Mouse (Mus musculus) embryonic fibroblast, embryonic 13.5 days (primary cell): Measurements from ENCODE around the gene Far1.

Source experiments
- CTCF ChIP-seq: IDR thresholded peaks from 2 replicates; pipeline ENCODE4 v1.5.1; 2011; ENCODE audit warnings: mild to moderate bottlenecking, control low read depth, low read length, moderate library complexity, borderline replicate concordance; ENCODE audit not compliant: insufficient read depth
- POLR2A ChIP-seq: IDR thresholded peaks from 2 replicates; pipeline ENCODE4 v1.6.1; 2011; ENCODE audit warnings: low read depth, mild to moderate bottlenecking, control low read depth, low read length, moderate library complexity

GRCm38 (mm10) chr7:113597231-113597630 lies 83.6 kb downstream of the Far1 start:
- TF ChIP-seq POLR2A (no peak), CTCF (no peak)
